Mouse (Mus musculus) cerebellum, adult 2 months (tissue): ENCODE measurements around the gene Cables2. TPM values are rescaled to one million over a fixed set of nuclear protein-coding genes. Genes with fewer than 3 reads are reported as not detected.
A peak's percentile ranks its signal among the peaks of the same experiment; 100 is the strongest.

Experiments used
- DNase-seq, 2 experiments: peaks; one replicate each; pipeline ENCODE4 v3.0.0; 2021
- H3K27ac ChIP-seq: fragments of 200-500 bp; 2 replicates; pipeline ENCODE4 v1.5.1; 2012; ENCODE audit warnings: low read length, control low read depth, inconsistent platforms; ENCODE audit not compliant: insufficient read depth
- H3K27me3 ChIP-seq: fragments of 200-500 bp; 2 replicates; pipeline ENCODE4 v1.6.1; 2012; ENCODE audit warnings: inconsistent platforms, mild to moderate bottlenecking, low read length, moderate library complexity; ENCODE audit not compliant: control insufficient read depth, insufficient read depth
- H3K4me1 ChIP-seq: fragments of 200-500 bp; 2 replicates; pipeline ENCODE4 v1.6.1; 2011; ENCODE audit warnings: low read length; ENCODE audit not compliant: control insufficient read depth, insufficient read depth
- H3K4me3 ChIP-seq: fragments of 200-500 bp; replicated peaks from 2 replicates; pipeline ENCODE3; 2011; ENCODE audit warnings: mild to moderate bottlenecking, low read depth, low read length, control low read depth; ENCODE audit not compliant: insufficient read depth
- CTCF ChIP-seq: fragments of 200-500 bp; IDR thresholded peaks from 2 replicates; pipeline ENCODE4 v1.5.1; 2011; ENCODE audit warnings: low read depth, mild to moderate bottlenecking, control low read depth, low read length, moderate library complexity, borderline replicate concordance; ENCODE audit not compliant: insufficient read depth
- POLR2A ChIP-seq: fragments of 200-500 bp; IDR thresholded peaks from 2 replicates; pipeline ENCODE4 v1.6.1; 2011; ENCODE audit warnings: low read length, control low read depth, borderline replicate concordance; ENCODE audit not compliant: insufficient read depth
- WGBS: fragments of 180-500 bp; shearing (Covaris S2); methylation state at CpG from one replicate; pipeline ENCODE4 v1.1.7; 2018; 5-methylcytosine and 5-hydroxymethylcytosine counted together
- polyA plus RNA-seq: library from polyadenylated mRNA; depleted of rRNA; stranded (reverse); fragments of >200 nt; gene quantifications from 2 replicates; pipeline ENCODE4 v1.2.3, GENCODE M21; 2012; rRNA removed

Cables2 gene
- polyA plus RNA-seq = 46.3 and 51.7 TPM in 2 replicates

DNA sequence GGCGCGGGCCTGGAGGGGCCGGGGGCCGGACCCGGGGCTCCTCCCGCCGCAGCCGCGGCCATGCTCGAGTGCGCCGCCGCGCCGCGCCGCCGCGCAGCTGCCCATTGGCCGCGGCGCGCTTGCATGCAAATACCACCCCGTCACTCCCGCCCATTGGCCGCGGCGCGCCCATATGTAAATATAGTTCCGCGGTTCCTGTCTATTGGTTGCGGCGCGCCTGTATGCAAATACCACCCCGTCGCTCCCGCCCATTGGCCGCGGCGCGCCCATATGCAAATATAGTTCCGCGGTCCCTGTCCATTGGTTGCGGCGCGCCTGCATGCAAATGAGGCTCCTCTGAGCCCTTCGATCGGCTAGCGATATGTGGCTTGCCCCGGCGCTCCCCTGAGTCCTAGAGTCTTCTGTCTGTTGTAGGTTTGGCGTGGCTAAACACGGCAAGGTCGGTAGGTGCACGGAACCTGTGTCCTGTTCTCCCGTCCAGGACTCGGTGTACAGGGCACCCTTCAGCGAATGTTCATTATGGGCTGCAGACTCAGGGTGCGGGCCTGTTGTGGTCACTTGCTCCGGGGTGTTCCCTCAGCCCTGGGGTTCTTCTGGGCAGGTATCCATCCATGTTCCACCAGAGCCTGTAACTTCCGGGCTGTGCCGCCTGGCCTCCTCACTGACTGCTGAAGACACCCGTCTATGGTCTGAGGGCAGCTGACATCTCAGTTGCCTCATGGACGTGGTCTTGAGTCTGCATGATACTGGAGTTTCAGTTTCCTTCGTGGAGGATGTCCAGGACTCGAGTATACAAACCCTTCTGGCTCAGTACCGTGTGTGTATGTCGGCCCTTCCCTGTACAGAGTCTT, at the start of gene Cables2:
Gene Cables2 (minus strand): TSS at position 103 of the 851 bp plus-strand sequence.
- Histone ChIP-seq H3K4me3 (peak within 1 kb of the TSS; percentile 85), H3K4me1 (peaks cover 14% of the 10 kb centered on the region), H3K27ac (peak within 1 kb of the TSS; percentile 22; the same call in 1 of the 2 replicates), H3K27me3 (no peaks in the 10 kb centered on the region)
- 5% methylated on average over 58 of the region's 68 CpGs for WGBS
- DNase-seq = peak; percentile 91 to 95
- TF ChIP-seq CTCF (no peak), POLR2A (no peak)

DNA sequence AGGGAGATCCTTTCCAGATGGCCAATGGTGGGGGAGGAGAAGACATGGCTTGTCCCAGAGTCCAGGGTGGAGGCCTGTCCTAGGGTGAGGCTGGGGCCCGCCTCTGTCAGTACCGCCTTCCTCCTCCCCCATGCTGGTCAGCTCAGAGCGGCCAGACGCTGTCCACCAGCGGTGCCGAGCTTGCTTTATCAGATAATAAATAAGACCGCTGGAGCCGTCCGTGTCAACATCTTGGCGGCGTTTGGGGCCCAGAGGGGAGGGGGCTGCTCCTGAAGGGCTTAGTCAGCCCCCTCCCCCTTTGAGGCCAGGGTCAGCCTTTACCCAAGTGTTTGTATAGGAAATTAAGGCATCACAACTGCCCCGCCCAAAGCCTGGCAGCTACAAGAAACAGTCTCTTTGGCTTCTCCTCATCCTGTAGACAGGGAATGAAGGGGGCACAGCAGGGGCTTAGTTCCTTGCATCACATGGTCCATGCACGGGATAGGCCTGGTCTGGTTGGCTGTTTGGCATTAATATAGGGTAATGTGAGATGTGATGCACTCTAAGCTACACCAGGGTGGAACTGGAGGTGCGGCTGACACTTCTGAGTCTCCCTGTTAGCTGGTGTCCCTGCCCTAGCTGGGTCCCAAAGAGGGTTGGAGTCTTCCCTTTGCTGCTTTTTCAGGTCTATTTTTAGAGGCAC, 49.5 kb upstream of the Cables2 start:
- no peak for DNase-seq
- Histone ChIP-seq H3K27me3 (no peaks in the 10 kb centered on the region), H3K4me3 (no peak overlapping the region), H3K27ac (no peak overlapping the region), H3K4me1 (no peaks in the 10 kb centered on the region; the same call in 1 of the 2 replicates)
- 33% methylated on average over 14 of the region's 14 CpGs for WGBS
- TF ChIP-seq CTCF (no peak), POLR2A (no peak)

DNA sequence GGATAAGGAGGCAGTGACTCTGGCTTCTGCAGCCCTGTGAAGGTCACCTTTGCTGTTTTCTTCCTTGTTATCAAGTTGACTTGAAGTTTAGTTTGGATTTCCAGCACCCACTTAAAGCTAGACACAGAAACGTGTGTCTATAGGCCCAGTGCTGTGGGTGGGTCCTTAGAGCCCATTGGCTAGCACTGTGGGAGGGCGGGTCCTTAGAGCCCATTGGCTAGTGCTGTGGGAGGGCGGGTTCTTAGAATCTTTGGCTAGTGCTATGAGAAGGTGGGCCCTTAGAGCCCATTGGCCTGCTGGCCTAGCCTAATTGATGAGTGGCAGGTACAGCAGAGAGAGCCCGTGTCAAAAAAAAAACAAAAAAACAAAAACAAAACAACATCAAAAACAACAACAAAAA, 46.9 kb upstream of the Cables2 start:
- 73% methylated on average over 4 of the region's 4 CpGs for WGBS
- Histone ChIP-seq H3K27me3 (no peaks in the 10 kb centered on the region), H3K27ac (no peak overlapping the region), H3K4me1 (no peaks in the 10 kb centered on the region; the same call in 1 of the 2 replicates), H3K4me3 (no peak overlapping the region)
- TF ChIP-seq CTCF (no peak), POLR2A (no peak)
- no peak for DNase-seq

DNA sequence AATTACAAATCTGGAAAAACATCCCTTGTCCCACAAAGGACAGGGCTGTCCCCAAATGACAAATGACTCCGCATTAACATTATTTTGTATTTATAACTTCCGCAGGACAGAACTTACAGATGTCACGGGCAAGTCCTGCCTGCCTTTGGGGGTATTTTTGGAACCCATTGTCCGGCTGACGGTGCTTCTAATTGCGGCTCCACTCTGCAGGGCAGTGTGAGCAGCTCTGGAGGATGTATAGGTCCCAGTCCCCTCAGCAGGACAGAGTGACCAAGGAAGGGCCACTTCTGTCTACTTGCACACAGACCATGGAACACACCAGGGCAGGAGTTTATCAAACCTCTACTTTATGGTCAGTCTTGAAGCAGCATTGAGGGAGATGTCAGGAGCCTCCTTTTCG, 44.3 kb upstream of the Cables2 start:
- Histone ChIP-seq H3K27ac (no peak overlapping the region), H3K4me1 (no peaks in the 10 kb centered on the region; the same call in 1 of the 2 replicates), H3K4me3 (no peak overlapping the region), H3K27me3 (no peaks in the 10 kb centered on the region)
- 88% methylated on average over 7 of the region's 7 CpGs for WGBS
- no peak for TF ChIP-seq CTCF
- TF ChIP-seq POLR2A = no peak
- DNase-seq = no peak

DNA sequence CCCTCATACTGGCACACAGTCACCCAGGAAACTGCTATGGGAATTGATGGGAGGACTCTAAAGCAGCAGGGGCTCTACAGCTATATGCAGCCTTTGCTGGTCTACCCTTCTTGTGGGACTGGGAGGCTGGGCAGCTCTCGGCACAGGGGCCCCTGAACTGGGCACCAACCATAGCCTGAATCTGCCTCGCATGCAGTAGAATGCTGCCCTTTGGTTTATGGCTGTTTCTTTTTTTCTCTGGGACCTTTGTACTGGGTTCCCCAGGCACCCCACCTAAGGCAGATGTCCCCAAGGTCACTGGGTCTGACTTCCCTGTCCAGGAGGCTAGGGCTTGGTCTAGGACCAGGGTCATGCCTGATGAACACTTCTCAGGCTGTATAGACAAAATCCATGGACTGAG, 41.0 kb upstream of the Cables2 start:
- 63% methylated on average over 2 of the region's 2 CpGs for WGBS
- Histone ChIP-seq H3K4me3 (no peak overlapping the region), H3K27me3 (no peaks in the 10 kb centered on the region), H3K4me1 (no peaks in the 10 kb centered on the region), H3K27ac (no peak overlapping the region)
- TF ChIP-seq CTCF (no peak), POLR2A (no peak)
- DNase-seq = no peak

DNA sequence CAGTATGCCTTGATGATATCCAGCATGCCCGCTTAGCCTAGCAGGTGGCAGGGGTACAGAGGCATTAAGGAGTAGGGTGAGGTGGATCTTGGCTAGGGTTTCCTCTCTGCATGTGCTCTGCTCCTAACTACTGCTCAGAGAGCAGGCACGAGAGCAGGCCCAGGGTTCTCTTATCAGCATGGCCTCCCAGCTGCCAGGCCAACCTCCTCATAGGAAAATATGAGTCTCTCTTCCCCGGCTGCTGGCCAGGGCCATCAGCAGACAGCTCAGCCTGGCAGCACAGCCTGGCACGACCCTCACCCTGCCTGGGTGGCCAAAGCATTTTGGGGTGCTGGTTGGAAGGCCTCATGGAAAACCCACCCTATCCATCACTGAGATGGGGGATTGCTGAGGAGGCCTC, 37.9 kb upstream of the Cables2 start:
- TF ChIP-seq POLR2A = no peak
- TF ChIP-seq CTCF = no peak
- WGBS = 41% methylated on average over 4 of the region's 4 CpGs
- Histone ChIP-seq H3K27me3 (no peaks in the 10 kb centered on the region), H3K27ac (no peak overlapping the region), H3K4me3 (no peak overlapping the region), H3K4me1 (no peaks in the 10 kb centered on the region)
- no peak for DNase-seq

DNA sequence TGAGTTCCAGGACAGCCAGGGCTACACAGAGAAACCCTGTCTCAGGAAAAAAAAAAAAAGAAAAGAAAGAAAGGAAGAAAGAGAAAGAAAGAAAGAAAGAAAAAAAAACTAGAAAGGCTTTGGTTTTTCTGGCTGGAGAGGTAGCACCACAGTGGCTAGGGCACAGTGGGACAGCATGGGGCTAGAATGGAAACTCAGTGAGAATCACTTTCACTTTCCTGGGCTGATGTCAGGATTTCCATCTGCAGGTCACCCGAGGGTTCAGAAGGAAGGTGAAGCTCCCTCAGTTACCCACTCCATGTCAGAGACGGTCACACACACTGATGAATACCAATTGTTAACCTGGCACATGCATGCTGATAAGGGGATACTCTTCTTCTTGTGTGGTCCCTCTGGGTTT, 34.4 kb upstream of the Cables2 start:
- 52% methylated on average over 2 of the region's 2 CpGs for WGBS

More for the DNA sequence above, 34.4 kb upstream of the Cables2 start:
- H3K27ac ChIP-seq = no peak overlapping the region
- no peaks in the 10 kb centered on the region; the same call in 1 of the 2 replicates for H3K27me3 ChIP-seq
- no peak for TF ChIP-seq CTCF
- TF ChIP-seq POLR2A = no peak
- no peak for DNase-seq
- no peaks in the 10 kb centered on the region for H3K4me1 ChIP-seq
- H3K4me3 ChIP-seq = no peak overlapping the region
